In genomic region chr19:47006321-47006720, GRCm38 (mm10) we compare ENCODE assay signal across 9 mouse cellular contexts. TPM values are rescaled to one million over a fixed set of nuclear protein-coding genes. Genes with fewer than 3 reads are reported as not detected.
A peak's percentile ranks its signal among the peaks of the same experiment; 100 is the strongest.
DNase-seq lines count a peak whose midpoint lies in the region; ATAC-seq and TF ChIP-seq lines count a peak whose summit lies in the region.
"Had no signal": no experiment of that assay in that cellular context is flagged by ENCODE, and none has a peak within 500 bp of the region (broad histone marks: within the 10 kb centered on the region; RNA-seq: fewer than 3 reads in every experiment).

No protein-coding gene starts in this region.

- no peak overlapping the region for H3K27ac ChIP-seq in intestine, embryonic 14.5 days (ENCODE audit: low read depth)
- no peak overlapping the region for H3K27ac ChIP-seq in intestine, embryonic 15.5 days
- H3K27ac ChIP-seq in CH12.LX (ENCODE audit: insufficient read depth, low read depth), result no peak overlapping the region
- no peak overlapping the region for H3K27ac ChIP-seq in limb, embryonic 14.5 days (replicated peaks; ENCODE audit: low read depth, low read length)
- H3K27ac ChIP-seq in intestine, postnatal 0 days (ENCODE audit: low read depth, low read length), result no peak overlapping the region
- H3K27ac ChIP-seq: limb, embryonic 13.5 days had no signal

- H3K4me3 ChIP-seq in intestine, embryonic 14.5 days (ENCODE audit: low read depth, low read length), result no peak overlapping the region
- no peak overlapping the region for H3K4me3 ChIP-seq in intestine, embryonic 15.5 days (replicated peaks)
- H3K4me3 ChIP-seq in CH12.LX (replicated peaks in 1 of 3; ENCODE audit: low read depth in 2 of 3, low read length in 2 of 3, poor library complexity in 1 of 3), result no peak overlapping the region
- H3K4me3 ChIP-seq in limb, embryonic 14.5 days (replicated peaks; ENCODE audit: low read length), result no peak overlapping the region
- H3K4me3 ChIP-seq in intestine, postnatal 0 days (ENCODE audit: low read depth, low read length), result no peak overlapping the region
- H3K4me3 ChIP-seq: limb, embryonic 13.5 days had no signal

- no peaks in the 10 kb centered on the region for H3K4me1 ChIP-seq in intestine, embryonic 14.5 days (replicated peaks; ENCODE audit: control insufficient read depth, insufficient read depth, low read length)
- H3K4me1 ChIP-seq in intestine, embryonic 15.5 days (replicated peaks), result no peaks in the 10 kb centered on the region
- H3K4me1 ChIP-seq in CH12.LX (ENCODE audit: control insufficient read depth in 1 of 2, insufficient read depth in 2 of 2), result peaks cover 12 to 14% of the 10 kb centered on the region in 2 experiments
- H3K4me1 ChIP-seq in limb, embryonic 14.5 days (ENCODE audit: control insufficient read depth, insufficient read depth, low read length), result no peaks in the 10 kb centered on the region
- H3K4me1 ChIP-seq in intestine, postnatal 0 days (replicated peaks; ENCODE audit: control insufficient read depth, insufficient read depth, low read length), result no peaks in the 10 kb centered on the region
- H3K4me1 ChIP-seq: limb, embryonic 13.5 days had no signal

- no peaks in the 10 kb centered on the region for H3K9me3 ChIP-seq in intestine, embryonic 14.5 days (ENCODE audit: control insufficient read depth, low read length)
- no peaks in the 10 kb centered on the region for H3K9me3 ChIP-seq in intestine, embryonic 15.5 days
- no peaks in the 10 kb centered on the region for H3K9me3 ChIP-seq in CH12.LX (replicated peaks; ENCODE audit: low read length)
- no peaks in the 10 kb centered on the region for H3K9me3 ChIP-seq in limb, embryonic 14.5 days (ENCODE audit: control insufficient read depth, low read length)
- no peaks in the 10 kb centered on the region for H3K9me3 ChIP-seq in intestine, postnatal 0 days (ENCODE audit: control insufficient read depth)
- H3K9me3 ChIP-seq: limb, embryonic 13.5 days had no signal

- no peak for ATAC-seq in intestine, embryonic 14.5 days (replicated peaks; ENCODE audit: low FRiP score, low TSS enrichment, low read depth)
- ATAC-seq in intestine, embryonic 15.5 days, result no peak
- no peak for ATAC-seq in limb, embryonic 14.5 days (ENCODE audit: low FRiP score, low read depth)
- ATAC-seq in intestine, postnatal 0 days, result no peak

- TF ChIP-seq POLR2A in CH12.LX (IDR thresholded peaks at IDR 0.05; ENCODE audit: low read depth, low read length), result no peak
- no peak for TF ChIP-seq POLR2A in limb, embryonic 14.5 days (IDR thresholded peaks at IDR 0.05; ENCODE audit: borderline replicate concordance, extremely low read depth, insufficient read depth, insufficient read length)

- no peaks in the 10 kb centered on the region for H3K36me3 ChIP-seq in intestine, embryonic 14.5 days (ENCODE audit: control insufficient read depth, insufficient read depth, low read length)
- H3K36me3 ChIP-seq in intestine, embryonic 15.5 days, result no peaks in the 10 kb centered on the region
- H3K36me3 ChIP-seq in CH12.LX (replicated peaks in 1 of 2; ENCODE audit: control insufficient read depth in 1 of 2, insufficient read depth in 1 of 2, low read length in 1 of 2), result no peaks in the 10 kb centered on the region
- no peaks in the 10 kb centered on the region for H3K36me3 ChIP-seq in limb, embryonic 14.5 days (ENCODE audit: control insufficient read depth, insufficient read depth, low read length)
- H3K36me3 ChIP-seq in intestine, postnatal 0 days (ENCODE audit: control insufficient read depth, insufficient read depth), result no peaks in the 10 kb centered on the region
- H3K36me3 ChIP-seq: limb, embryonic 13.5 days had no signal

- WGBS in intestine, embryonic 14.5 days, result 2% methylated on average over 4 of the region's 4 CpGs
- WGBS in intestine, embryonic 15.5 days, result 3% methylated on average over 4 of the region's 4 CpGs
- 2% methylated on average over 4 of the region's 4 CpGs for WGBS in limb, embryonic 14.5 days
- 5% methylated on average over 4 of the region's 4 CpGs for WGBS in intestine, postnatal 0 days

- H3K79me2 ChIP-seq in CH12.LX (replicated peaks; ENCODE audit: control insufficient read depth, extremely low read depth, insufficient read depth, poor library complexity, severe bottlenecking), result no peaks in the 10 kb centered on the region

- TF ChIP-seq EP300 in CH12.LX (IDR thresholded peaks at IDR 0.05; ENCODE audit: low read length), result no peak

- H3K9ac ChIP-seq in intestine, embryonic 14.5 days (ENCODE audit: low read length), result no peak overlapping the region
- no peak overlapping the region for H3K9ac ChIP-seq in intestine, embryonic 15.5 days
- H3K9ac ChIP-seq in CH12.LX (ENCODE audit: insufficient read depth, low read depth), result no peak overlapping the region
- H3K9ac ChIP-seq in limb, embryonic 14.5 days (ENCODE audit: low read depth, low read length, severe bottlenecking), result no peak overlapping the region
- H3K9ac ChIP-seq in intestine, postnatal 0 days (ENCODE audit: low read depth, low read length), result no peak overlapping the region
- H3K9ac ChIP-seq: limb, embryonic 13.5 days had no signal

- dilution Hi-C loops in CH12.LX (cut with MboI; ENCODE audit: extremely low pct_ligation_motif_present, extremely low pct_unique_long_range_greater_than_20kb, low sequenced_read_pairs), result no loop called here

- intact Hi-C loops in left cerebral cortex, postnatal 14 days (cut with DNase I), result no loop called here

- no peaks in the 10 kb centered on the region; the same call in 1 of the 2 replicates for H3K27me3 ChIP-seq in intestine, embryonic 14.5 days (replicated peaks; ENCODE audit: control insufficient read depth, insufficient read depth, low read length)
- H3K27me3 ChIP-seq in intestine, embryonic 15.5 days (replicated peaks), result no peaks in the 10 kb centered on the region
- no peaks in the 10 kb centered on the region for H3K27me3 ChIP-seq in CH12.LX (replicated peaks)
- H3K27me3 ChIP-seq in limb, embryonic 14.5 days (ENCODE audit: control insufficient read depth, insufficient read depth, low read length), result no peaks in the 10 kb centered on the region
- H3K27me3 ChIP-seq in intestine, postnatal 0 days (replicated peaks; ENCODE audit: control insufficient read depth, insufficient read depth, low read length), result no peaks in the 10 kb centered on the region

- no peak for TF ChIP-seq RAD21 in CH12.LX (IDR thresholded peaks at IDR 0.05; ENCODE audit: low read depth, low read length)

- in situ Hi-C loops in CH12.LX (cut with MboI; ENCODE audit: low pct_ligation_motif_present, low pct_unique_long_range_greater_than_20kb, low sequenced_read_pairs), result no loop called here

- TF ChIP-seq CTCF in CH12.LX (conservative IDR thresholded peaks at IDR 0.05 in 1 of 2, IDR thresholded peaks at IDR 0.05 in 1 of 2; ENCODE audit: low read depth in 2 of 2, low read length in 2 of 2), result no peak
- no peak for TF ChIP-seq CTCF in intestine, postnatal 0 days (IDR thresholded peaks at IDR 0.05; ENCODE audit: low read depth)

- H3K4me2 ChIP-seq in intestine, embryonic 14.5 days (ENCODE audit: low read length), result no peak overlapping the region
- H3K4me2 ChIP-seq in intestine, embryonic 15.5 days (replicated peaks), result no peak overlapping the region
- peak overlapping the region; percentile 29; the same call in 1 of the 2 replicates for H3K4me2 ChIP-seq in CH12.LX (ENCODE audit: insufficient read depth, low read depth, poor library complexity, severe bottlenecking)
- no peak overlapping the region for H3K4me2 ChIP-seq in limb, embryonic 14.5 days (replicated peaks; ENCODE audit: low read depth, low read length, severe bottlenecking)
- H3K4me2 ChIP-seq in intestine, postnatal 0 days (replicated peaks; ENCODE audit: low read depth), result no peak overlapping the region
- H3K4me2 ChIP-seq: limb, embryonic 13.5 days had no signal

- DNase-seq in intestine, embryonic 14.5 days (ENCODE audit: low spot score), result peak; percentile 88
- DNase-seq in CH12.LX (ENCODE audit: extremely low read depth), result no peak
- DNase-seq in adrenal gland, postnatal 25 days, result peak; percentile 78
- DNase-seq in limb, embryonic 14.5 days (ENCODE audit: low spot score), result peak; percentile 78
- no peak for DNase-seq in left cerebral cortex, postnatal 14 days (ENCODE audit: low spot score in 2 of 2)
- DNase-seq in cerebellum, adult 11-12 months, result no peak

RNA-seq across cellular contexts. Expression of gene Ina, which starts 8.2 kb away (rescaled TPM):
- 18.3 and 19.2 TPM in 2 replicates for polyA plus RNA-seq in intestine, embryonic 14.5 days (2014; fragmentation: Nextera tagmentation; extraction: Ambion mirVana)
- 13.9 and 14.5 TPM in 2 replicates for polyA plus RNA-seq in intestine, embryonic 15.5 days (2015; fragmentation: Nextera tagmentation; extraction: Ambion mirVana)
- total RNA-seq in CH12.LX (2012; rRNA removed) (not detected in 2 replicates), CH12.LX (2014; rRNA removed) (not detected in 2 replicates)
- polyA plus RNA-seq in CH12.LX (2012; ENCODE audit: insufficient read length, low read depth), result not detected in 2 replicates
- 5.1 and 5.4 TPM in 2 replicates for total RNA-seq in adrenal gland, postnatal 25 days (2021)
- 1.2 and 1.3 TPM in 2 replicates for polyA plus RNA-seq in limb, embryonic 14.5 days (2012; rRNA removed)
- polyA plus RNA-seq in limb, embryonic 14.5 days (2014; fragmentation: Nextera tagmentation; extraction: Ambion mirVana), result 0.40 and 0.48 TPM in 2 replicates
- total RNA-seq in left cerebral cortex, postnatal 14 days (2021), result 100 to 1,000 TPM; 177 to 184 TPM
- 4.1 and 4.7 TPM in 2 replicates for polyA plus RNA-seq in intestine, postnatal 0 days (2015; fragmentation: Nextera tagmentation; extraction: Ambion mirVana)

RNA-seq across cellular contexts. Expression of gene Nt5c2, which starts 8.6 kb away (rescaled TPM):
- polyA plus RNA-seq in intestine, embryonic 14.5 days (2014; fragmentation: Nextera tagmentation; extraction: Ambion mirVana), result 55.1 and 64.1 TPM in 2 replicates
- polyA plus RNA-seq in intestine, embryonic 15.5 days (2015; fragmentation: Nextera tagmentation; extraction: Ambion mirVana), result 48.4 and 49.1 TPM in 2 replicates
- 15.1 and 22.5 TPM in 2 replicates for total RNA-seq in CH12.LX (2012; rRNA removed)
- total RNA-seq in CH12.LX (2014; rRNA removed), result 21.1 and 26.0 TPM in 2 replicates
- 58.8 and 62.9 TPM in 2 replicates for polyA plus RNA-seq in CH12.LX (2012; ENCODE audit: insufficient read length, low read depth)
- 59.5 and 64.5 TPM in 2 replicates for total RNA-seq in adrenal gland, postnatal 25 days (2021)
- 28.2 and 32.9 TPM in 2 replicates for polyA plus RNA-seq in limb, embryonic 14.5 days (2012; rRNA removed)
- 67.1 and 68.7 TPM in 2 replicates for polyA plus RNA-seq in limb, embryonic 14.5 days (2014; fragmentation: Nextera tagmentation; extraction: Ambion mirVana)
- total RNA-seq in left cerebral cortex, postnatal 14 days (2021), result 10 to 100 TPM; 67.1 to 70.7 TPM
- 22.0 and 23.0 TPM in 2 replicates for polyA plus RNA-seq in intestine, postnatal 0 days (2015; fragmentation: Nextera tagmentation; extraction: Ambion mirVana)

RNA-seq across cellular contexts. Expression of gene Pcgf6, which starts 44.4 kb away (rescaled TPM):
- polyA plus RNA-seq in intestine, embryonic 14.5 days (2014; fragmentation: Nextera tagmentation; extraction: Ambion mirVana), result 31.1 and 33.4 TPM in 2 replicates
- polyA plus RNA-seq in intestine, embryonic 15.5 days (2015; fragmentation: Nextera tagmentation; extraction: Ambion mirVana), result 18.9 and 19.5 TPM in 2 replicates
- 17.3 and 20.1 TPM in 2 replicates for total RNA-seq in CH12.LX (2012; rRNA removed)
- total RNA-seq in CH12.LX (2014; rRNA removed), result 43.8 and 48.0 TPM in 2 replicates
- polyA plus RNA-seq in CH12.LX (2012; ENCODE audit: insufficient read length, low read depth), result 35.7 and 39.7 TPM in 2 replicates
- 12.2 and 14.9 TPM in 2 replicates for total RNA-seq in adrenal gland, postnatal 25 days (2021)
- 30.5 and 33.9 TPM in 2 replicates for polyA plus RNA-seq in limb, embryonic 14.5 days (2012; rRNA removed)
- polyA plus RNA-seq in limb, embryonic 14.5 days (2014; fragmentation: Nextera tagmentation; extraction: Ambion mirVana), result 17.7 and 20.5 TPM in 2 replicates
- total RNA-seq in left cerebral cortex, postnatal 14 days (2021), result 10 to 100 TPM; 15.6 TPM
- polyA plus RNA-seq in intestine, postnatal 0 days (2015; fragmentation: Nextera tagmentation; extraction: Ambion mirVana), result 9.4 and 14.4 TPM in 2 replicates

Comparison
In these comparisons a context has a peak if more than half of its experiments do, and no peak if none do; other contexts are left out.
1. DNase-seq: peak in intestine, embryonic 14.5 days (single experiment), adrenal gland, postnatal 25 days (single experiment) and limb, embryonic 14.5 days (single experiment); none in CH12.LX (single experiment), left cerebral cortex, postnatal 14 days (0 of 2) and cerebellum, adult 11-12 months (single experiment).